Mouse (Mus musculus) thymus, adult 2 months (tissue): ENCODE results near the gene Wnt11. TPM values are rescaled to one million over a fixed set of nuclear protein-coding genes. Genes with fewer than 3 reads are reported as not detected.

Experiments
- DNase-seq: peaks from one replicate; pipeline ENCODE4 v3.0.0; 2021
- H3K27ac ChIP-seq: fragments of 200-500 bp; 2 replicates; pipeline ENCODE4 v1.5.1; 2012; ENCODE audit warnings: low read length, control low read depth; ENCODE audit not compliant: control insufficient read depth, insufficient read depth
- H3K27me3 ChIP-seq: fragments of 200-500 bp; 2 replicates; pipeline ENCODE4 v1.6.1; 2012; ENCODE audit warnings: mild to moderate bottlenecking, low read length, moderate library complexity, mixed read lengths; ENCODE audit not compliant: control insufficient read depth, insufficient read depth
- H3K36me3 ChIP-seq: fragments of 200-500 bp; 2 replicates; pipeline ENCODE4 v1.6.1; 2012; ENCODE audit warnings: mild to moderate bottlenecking, low read length, moderate library complexity; ENCODE audit not compliant: control insufficient read depth, insufficient read depth
- H3K4me1 ChIP-seq: fragments of 200-500 bp; replicated peaks from 2 replicates; pipeline ENCODE4 v1.6.1; 2012; ENCODE audit warnings: low read length; ENCODE audit not compliant: control insufficient read depth, insufficient read depth
- H3K4me3 ChIP-seq: fragments of 200-500 bp; 2 replicates; pipeline ENCODE4 v1.5.1; 2012; ENCODE audit warnings: mild to moderate bottlenecking, low read length, control low read depth, moderate library complexity; ENCODE audit not compliant: control insufficient read depth, insufficient read depth
- CTCF ChIP-seq: fragments of 200-500 bp; IDR thresholded peaks from 2 replicates; pipeline ENCODE4 v1.5.1; 2012; ENCODE audit warnings: mild to moderate bottlenecking, control low read depth, low read length, moderate library complexity, borderline replicate concordance; ENCODE audit not compliant: control insufficient read depth, poor library complexity, insufficient read depth; ENCODE audit errors: extremely low read depth
- POLR2A ChIP-seq: fragments of 200-500 bp; IDR thresholded peaks from 2 replicates; pipeline ENCODE4 v1.6.1; 2012; ENCODE audit warnings: mild to moderate bottlenecking, low read length, control low read depth, moderate library complexity; ENCODE audit not compliant: control insufficient read depth, poor library complexity, insufficient read depth; ENCODE audit errors: extremely low read depth
- WGBS: fragments of 180-500 bp; shearing (Covaris S2); methylation state at CpG from one replicate; pipeline ENCODE4 v1.1.7; 2018; 5-methylcytosine and 5-hydroxymethylcytosine counted together
- polyA plus RNA-seq: library from polyadenylated mRNA; depleted of rRNA; stranded (reverse); fragments of >200 nt; gene quantifications from 2 replicates; pipeline ENCODE4 v1.2.3, GENCODE M21; 2012

Wnt11 gene
- polyA plus RNA-seq, 1 experiment, result 9.2 TPM

GRCm38 (mm10) chr7:98803181-98803580, 31.7 kb upstream of the Wnt11 start:
- WGBS, result 14% methylated on average over 9 of the region's 9 CpGs

GRCm38 (mm10) chr7:98804841-98805772, 29.8 kb upstream of the Wnt11 start:
- Histone ChIP-seq H3K27ac (no peak overlapping the region), H3K4me3 (no peak overlapping the region), H3K36me3 (no peaks in the 10 kb centered on the region), H3K27me3 (no peaks in the 10 kb centered on the region; the same call in 1 of the 2 replicates), H3K4me1 (peaks cover 8% of the 10 kb centered on the region)
- 48% methylated on average over 12 of the region's 12 CpGs for WGBS
- DNase-seq, result no peak
- TF ChIP-seq POLR2A (no peak), CTCF (no peak)

More at GRCm38 (mm10) chr7:98803181-98803580, 31.7 kb upstream of the Wnt11 start:
- no peak for TF ChIP-seq POLR2A
- no peak for TF ChIP-seq CTCF
- no peak for DNase-seq
- no peaks in the 10 kb centered on the region; the same call in 1 of the 2 replicates for H3K27me3 ChIP-seq
- no peak overlapping the region for H3K27ac ChIP-seq
- no peaks in the 10 kb centered on the region for H3K36me3 ChIP-seq
- no peak overlapping the region for H3K4me3 ChIP-seq
- no peaks in the 10 kb centered on the region; the same call in 1 of the 2 replicates for H3K4me1 ChIP-seq

GRCm38 (mm10) chr7:98806961-98807360, 28.0 kb upstream of the Wnt11 start:
- no peak for DNase-seq
- WGBS, result 88% methylated on average over 3 of the region's 3 CpGs

GRCm38 (mm10) chr7:98809372-98809771, 25.5 kb upstream of the Wnt11 start:
- DNase-seq, result no peak
- Histone ChIP-seq H3K4me3 (no peak overlapping the region), H3K27me3 (no peaks in the 10 kb centered on the region; the same call in 1 of the 2 replicates), H3K4me1 (peaks cover 8% of the 10 kb centered on the region), H3K36me3 (no peaks in the 10 kb centered on the region), H3K27ac (no peak overlapping the region)
- no peak for TF ChIP-seq CTCF
- no peak for TF ChIP-seq POLR2A
- 18% methylated on average over 6 of the region's 6 CpGs for WGBS

More at GRCm38 (mm10) chr7:98806961-98807360, 28.0 kb upstream of the Wnt11 start:
- TF ChIP-seq CTCF, result no peak
- TF ChIP-seq POLR2A, result no peak
- Histone ChIP-seq H3K4me3 (no peak overlapping the region), H3K27me3 (no peaks in the 10 kb centered on the region; the same call in 1 of the 2 replicates), H3K36me3 (no peaks in the 10 kb centered on the region), H3K27ac (no peak overlapping the region), H3K4me1 (peaks cover 8% of the 10 kb centered on the region)

- TF ChIP-seq POLR2A (no peak), CTCF (no peak)
- Histone ChIP-seq H3K27me3 (no peaks in the 10 kb centered on the region; the same call in 1 of the 2 replicates), H3K4me3 (no peak overlapping the region), H3K4me1 (peaks cover 8% of the 10 kb centered on the region), H3K27ac (no peak overlapping the region), H3K36me3 (no peaks in the 10 kb centered on the region)
- no peak for DNase-seq
- WGBS, result 96% methylated on average over 2 of the region's 2 CpGs
These were observed 24.3 kb upstream of the Wnt11 start for GRCm38 (mm10) chr7:98810619-98811018.

GRCm38 (mm10) chr7:98820501-98820900, 14.4 kb upstream of the Wnt11 start:
- Histone ChIP-seq H3K4me1 (peaks cover 12% of the 10 kb centered on the region), H3K27ac (no peak overlapping the region), H3K27me3 (no peaks in the 10 kb centered on the region), H3K4me3 (no peak overlapping the region), H3K36me3 (no peaks in the 10 kb centered on the region)
- 97% methylated on average over 1 of the region's 1 CpGs for WGBS
- TF ChIP-seq CTCF (no peak), POLR2A (no peak)
- no peak for DNase-seq

GRCm38 (mm10) chr7:98822881-98823280, 12.0 kb upstream of the Wnt11 start:
- Histone ChIP-seq H3K4me1 (no peaks in the 10 kb centered on the region), H3K4me3 (no peak overlapping the region), H3K36me3 (no peaks in the 10 kb centered on the region), H3K27me3 (no peaks in the 10 kb centered on the region), H3K27ac (no peak overlapping the region)
- TF ChIP-seq CTCF, result no peak
- TF ChIP-seq POLR2A, result no peak
- no peak for DNase-seq
- 95% methylated on average over 6 of the region's 6 CpGs for WGBS
